Comparison of ENCODE assay signal across 8 mouse cellular contexts in the genomic region with DNA sequence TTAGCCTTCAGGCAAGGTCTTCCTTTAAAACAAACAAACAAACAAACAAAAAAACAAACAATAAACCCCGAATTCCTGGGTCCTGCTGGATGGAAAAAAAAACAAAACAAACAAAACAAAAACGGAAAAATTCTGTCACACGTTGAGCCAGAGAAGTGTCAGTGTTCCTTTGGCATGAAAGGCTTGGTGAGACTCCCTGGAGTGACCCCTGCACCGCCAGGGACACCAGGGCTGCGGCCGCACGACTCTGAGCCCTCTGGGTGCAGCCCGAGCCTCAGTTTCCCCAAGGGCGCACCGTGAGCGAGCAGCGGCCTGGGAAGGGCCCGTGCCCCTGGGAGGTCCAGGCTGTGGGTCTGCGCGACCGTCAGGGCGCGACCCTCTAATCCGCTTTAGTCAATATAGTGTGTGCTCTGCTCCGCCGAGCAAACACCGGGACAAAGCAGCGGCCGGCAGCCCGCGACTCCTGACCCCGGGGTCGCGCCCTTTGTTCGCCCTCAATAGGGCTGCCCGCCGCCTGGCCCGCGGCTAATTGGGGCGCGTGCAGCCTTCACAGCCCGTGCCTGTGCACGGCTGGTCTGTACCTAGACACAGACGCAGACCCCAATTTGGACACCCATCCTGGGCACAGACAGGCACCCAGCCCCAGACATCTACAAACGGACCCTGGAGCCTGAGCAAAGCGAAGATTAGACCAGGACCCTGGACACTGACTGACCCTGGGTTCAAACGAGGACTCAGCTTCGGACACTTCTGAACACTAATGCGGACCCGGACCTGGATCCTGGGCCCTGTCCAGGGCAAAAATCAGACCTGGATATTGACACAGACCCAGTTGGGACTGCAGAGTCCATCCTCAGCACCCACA.
DNase-seq lines count a peak whose midpoint lies in the region; ATAC-seq and TF ChIP-seq lines count a peak whose summit lies in the region.

No protein-coding gene starts in this region.

- ATAC-seq in hindbrain, embryonic 16.5 days: no peak; the same call in 1 of the 2 replicates
- ATAC-seq in midbrain, embryonic 12.5 days (ENCODE audit: low FRiP score, low read depth): no peak
- no peak for ATAC-seq in frontal cortex, adult (ENCODE audit: low TSS enrichment)

- H3K4me2 ChIP-seq in hindbrain, embryonic 16.5 days (ENCODE audit: low read length): peak overlapping the region; percentile 45
- peak overlapping the region; percentile 22 for H3K4me2 ChIP-seq in midbrain, embryonic 12.5 days (replicated peaks)

- in situ Hi-C loops in ES-E14 (cut with MboI; ENCODE audit: low sequenced_read_pairs in 2 of 2, unreplicated experiment in 2 of 2): no loop called here

- H3K9ac ChIP-seq in ES-E14 (ENCODE audit: insufficient read depth, low read depth, low read length, poor library complexity, severe bottlenecking): peak overlapping the region; percentile 58; the same call in 1 of the 2 replicates
- peak overlapping the region; percentile 47 for H3K9ac ChIP-seq in hindbrain, embryonic 16.5 days (ENCODE audit: low read depth, low read length)
- no peak overlapping the region for H3K9ac ChIP-seq in midbrain, embryonic 12.5 days (replicated peaks)

- no peaks in the 10 kb centered on the region for H3K9me3 ChIP-seq in ES-E14 (ENCODE audit: control insufficient read depth, insufficient read depth, low read depth, low read length)
- H3K9me3 ChIP-seq in hindbrain, embryonic 16.5 days (ENCODE audit: control insufficient read depth, low read length): no peaks in the 10 kb centered on the region
- no peaks in the 10 kb centered on the region for H3K9me3 ChIP-seq in midbrain, embryonic 12.5 days

- peaks cover 27% of the 10 kb centered on the region for H3K27me3 ChIP-seq in hindbrain, embryonic 16.5 days (replicated peaks; ENCODE audit: control insufficient read depth, insufficient read depth, low read length)
- H3K27me3 ChIP-seq in midbrain, embryonic 12.5 days: peaks cover 91% of the 10 kb centered on the region

- intact Hi-C loops in left cerebral cortex, postnatal 4 days (cut with DNase I): no loop called here

- 13% methylated on average over 45 of the region's 45 CpGs for WGBS in hindbrain, embryonic 16.5 days
- WGBS in midbrain, embryonic 12.5 days: 5% methylated on average over 45 of the region's 45 CpGs

- H3K36me3 ChIP-seq in ES-E14 (ENCODE audit: control insufficient read depth, insufficient read depth, low read length, poor library complexity, severe bottlenecking): no peaks in the 10 kb centered on the region
- H3K36me3 ChIP-seq in hindbrain, embryonic 16.5 days (ENCODE audit: control insufficient read depth, insufficient read depth, low read length): no peaks in the 10 kb centered on the region
- no peaks in the 10 kb centered on the region for H3K36me3 ChIP-seq in midbrain, embryonic 12.5 days

- DNase-seq in cerebellum, adult 9-11 months: peak; percentile 49
- DNase-seq in cerebellum, postnatal 36 days: no peak
- no peak for DNase-seq in ES-E14 (ENCODE audit: low read depth, low spot score)
- no peak for DNase-seq in spleen, postnatal 14 days (ENCODE audit: low spot score in 2 of 2)
- no peak for DNase-seq in left cerebral cortex, postnatal 4 days

- H3K4me3 ChIP-seq in ES-E14 (ENCODE audit: insufficient read depth in 1 of 2, low read depth in 1 of 2, low read length in 2 of 2, poor library complexity in 1 of 2, severe bottlenecking in 1 of 2): peak overlapping the region; percentile 48 to 59
- H3K4me3 ChIP-seq in hindbrain, embryonic 16.5 days (ENCODE audit: low read length): no peak overlapping the region
- no peak overlapping the region for H3K4me3 ChIP-seq in midbrain, embryonic 12.5 days

- H3K27ac ChIP-seq in ES-E14 (ENCODE audit: insufficient read depth, low read depth, low read length, poor library complexity, severe bottlenecking): no peak overlapping the region
- H3K27ac ChIP-seq in hindbrain, embryonic 16.5 days (ENCODE audit: low read depth, low read length): no peak overlapping the region
- H3K27ac ChIP-seq in midbrain, embryonic 12.5 days (replicated peaks): no peak overlapping the region

- H3K4me1 ChIP-seq in ES-E14 (ENCODE audit: control insufficient read depth in 2 of 2, insufficient read depth in 2 of 2, low read length in 2 of 2, poor library complexity in 1 of 2): no peaks in the 10 kb centered on the region
- peaks cover 11% of the 10 kb centered on the region for H3K4me1 ChIP-seq in hindbrain, embryonic 16.5 days (ENCODE audit: control insufficient read depth, insufficient read depth, low read depth, low read length)
- H3K4me1 ChIP-seq in midbrain, embryonic 12.5 days: peaks cover 9% of the 10 kb centered on the region

TF ChIP-seq in ES-E14, 5 proteins besides CTCF, POLR2A, EP300 and RAD21:
- TF ChIP-seq CHD2 (IDR thresholded peaks at IDR 0.05; ENCODE audit: low read depth, low read length) (no peak), ZC3H11A (IDR thresholded peaks at IDR 0.05; ENCODE audit: borderline replicate concordance, low read depth, low read length) (no peak)

Comparison
In these comparisons a context has a peak if more than half of its experiments do, and no peak if none do; other contexts are left out.
1. H3K4me3 ChIP-seq: peak in ES-E14 (2 of 2); none in hindbrain, embryonic 16.5 days (single experiment) and midbrain, embryonic 12.5 days (single experiment).